ENCODE assay signal across 8 mouse cellular contexts in genomic region chr1:128832201-128832883, GRCm38 (mm10).
DNase-seq lines count a peak whose midpoint lies in the region; ATAC-seq lines count a peak whose summit lies in the region.

No protein-coding gene starts in this region.

- ATAC-seq in hindbrain, embryonic 14.5 days (ENCODE audit: low FRiP score): peak; percentile 49

- H3K4me2 ChIP-seq in hindbrain, embryonic 14.5 days (replicated peaks): peak overlapping the region; percentile 38

- H3K27me3 ChIP-seq in hindbrain, embryonic 14.5 days (ENCODE audit: control insufficient read depth, insufficient read depth, low read length): no peaks in the 10 kb centered on the region

- 39% methylated on average over 18 of the region's 18 CpGs for WGBS in hindbrain, embryonic 14.5 days

- no peak overlapping the region for H3K4me3 ChIP-seq in hindbrain, embryonic 14.5 days (replicated peaks; ENCODE audit: low read length)

- H3K4me1 ChIP-seq in hindbrain, embryonic 14.5 days (replicated peaks; ENCODE audit: control insufficient read depth, insufficient read depth, low read length): peaks cover 5% of the 10 kb centered on the region; the same call in 1 of the 2 replicates

- H3K36me3 ChIP-seq in hindbrain, embryonic 14.5 days (replicated peaks; ENCODE audit: control insufficient read depth, insufficient read depth): no peaks in the 10 kb centered on the region

- H3K27ac ChIP-seq in hindbrain, embryonic 14.5 days: no peak overlapping the region

- DNase-seq in Muller cell, postnatal 12 days (ENCODE audit: inconsistent ontology term): peak; percentile 69
- peak; percentile 90 to 91 for DNase-seq in cerebellum, postnatal 10 days
- peak; percentile 35 to 54 for DNase-seq in frontal cortex, postnatal 25 days (ENCODE audit: low spot score in 2 of 2)
- peak; percentile 83 for DNase-seq in hindbrain, embryonic 14.5 days (ENCODE audit: low spot score)
- DNase-seq in layer of hippocampus, postnatal 25 days (ENCODE audit: extremely low spot score in 1 of 2, low spot score in 1 of 2): peak; percentile 69 to 90
- DNase-seq in lung, postnatal 25 days (ENCODE audit: low spot score): peak; percentile 77
- peak; percentile 90 for DNase-seq in retina, embryonic 14.5 days (ENCODE audit: low spot score)
- DNase-seq in thymus, postnatal 36 days: peak; percentile 87 to 88

- H3K9me3 ChIP-seq in hindbrain, embryonic 14.5 days (ENCODE audit: control insufficient read depth, low read length): no peaks in the 10 kb centered on the region

- H3K9ac ChIP-seq in hindbrain, embryonic 14.5 days: no peak overlapping the region
